Comparison of ENCODE assay signal across 8 mouse cellular contexts in the genomic region with DNA sequence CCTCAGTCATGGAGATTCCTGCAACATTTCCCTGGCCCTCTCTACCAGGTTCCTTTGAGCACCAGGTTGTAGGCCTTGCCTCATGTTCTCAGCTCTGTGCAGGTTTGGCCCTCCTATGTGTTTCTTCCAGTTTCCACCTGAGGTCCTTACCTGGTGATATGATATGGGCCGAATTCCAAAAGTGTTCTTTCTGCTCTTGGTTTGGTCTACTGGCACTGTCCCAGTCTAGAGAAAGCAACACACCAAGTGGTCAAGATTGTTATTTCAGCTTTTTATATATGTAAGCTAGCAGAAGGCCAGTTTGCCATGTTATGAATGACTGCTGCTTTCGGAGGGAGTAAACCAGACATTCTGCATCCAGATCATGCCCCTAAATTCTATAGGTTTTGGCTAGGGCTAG. TPM values are rescaled to one million over a fixed set of nuclear protein-coding genes. Genes with fewer than 3 reads are reported as not detected.
DNase-seq lines count a peak whose midpoint lies in the region; ATAC-seq lines count a peak whose summit lies in the region.

No protein-coding gene starts in this region.

- H3K4me1 ChIP-seq in heart, embryonic 15.5 days (replicated peaks) = peaks cover 29% of the 10 kb centered on the region
- H3K4me1 ChIP-seq in brown adipose tissue, adult 24 weeks (ENCODE audit: control insufficient read depth, insufficient read depth, insufficient read length, low read length) = no peaks in the 10 kb centered on the region
- H3K4me1 ChIP-seq in hindbrain, embryonic 15.5 days (replicated peaks) = peaks cover 33% of the 10 kb centered on the region
- H3K4me1 ChIP-seq in midbrain, embryonic 15.5 days = peaks cover 29% of the 10 kb centered on the region

- H3K9ac ChIP-seq in heart, embryonic 15.5 days = no peak overlapping the region
- no peak overlapping the region for H3K9ac ChIP-seq in hindbrain, embryonic 15.5 days
- no peak overlapping the region for H3K9ac ChIP-seq in midbrain, embryonic 15.5 days

- DNase-seq in heart, adult 8-10 months (ENCODE audit: low spot score) = no peak
- DNase-seq in right cerebral cortex, postnatal 36 days (ENCODE audit: low spot score in 2 of 2) = no peak
- DNase-seq in embryo, embryonic 11 days = no peak
- no peak for DNase-seq in kidney, adult 8-10 months

- no peaks in the 10 kb centered on the region for H3K9me3 ChIP-seq in heart, embryonic 15.5 days (replicated peaks)
- H3K9me3 ChIP-seq in hindbrain, embryonic 15.5 days = no peaks in the 10 kb centered on the region
- H3K9me3 ChIP-seq in midbrain, embryonic 15.5 days = no peaks in the 10 kb centered on the region

- H3K4me3 ChIP-seq in heart, embryonic 15.5 days = peak overlapping the region; percentile 86
- peak overlapping the region; percentile 93 for H3K4me3 ChIP-seq in brown adipose tissue, adult 24 weeks (ENCODE audit: insufficient read depth, low read depth, low read length)
- H3K4me3 ChIP-seq in hindbrain, embryonic 15.5 days = peak overlapping the region; percentile 97
- peak overlapping the region; percentile 65 for H3K4me3 ChIP-seq in midbrain, embryonic 15.5 days

- H3K27ac ChIP-seq in heart, embryonic 15.5 days = peak overlapping the region; percentile 93; the same call in 1 of the 2 replicates
- H3K27ac ChIP-seq in brown adipose tissue, adult 24 weeks (replicated peaks; ENCODE audit: low read depth, low read length) = no peak overlapping the region
- H3K27ac ChIP-seq in hindbrain, embryonic 15.5 days (replicated peaks) = peak overlapping the region; percentile 91
- peak overlapping the region; percentile 95; the same call in 1 of the 2 replicates for H3K27ac ChIP-seq in midbrain, embryonic 15.5 days

- no peaks in the 10 kb centered on the region for H3K27me3 ChIP-seq in heart, embryonic 15.5 days
- no peaks in the 10 kb centered on the region for H3K27me3 ChIP-seq in hindbrain, embryonic 15.5 days
- no peaks in the 10 kb centered on the region; the same call in 1 of the 2 replicates for H3K27me3 ChIP-seq in midbrain, embryonic 15.5 days (replicated peaks)

- 76% methylated on average over 2 of the region's 2 CpGs for WGBS in heart, embryonic 15.5 days
- 80% methylated on average over 2 of the region's 2 CpGs for WGBS in hindbrain, embryonic 15.5 days
- 78% methylated on average over 2 of the region's 2 CpGs for WGBS in midbrain, embryonic 15.5 days

- H3K36me3 ChIP-seq in heart, embryonic 15.5 days = no peaks in the 10 kb centered on the region
- H3K36me3 ChIP-seq in hindbrain, embryonic 15.5 days = no peaks in the 10 kb centered on the region
- H3K36me3 ChIP-seq in midbrain, embryonic 15.5 days (replicated peaks) = no peaks in the 10 kb centered on the region

- peak overlapping the region; percentile 85 for H3K4me2 ChIP-seq in heart, embryonic 15.5 days
- peak overlapping the region; percentile 80 for H3K4me2 ChIP-seq in hindbrain, embryonic 15.5 days
- H3K4me2 ChIP-seq in midbrain, embryonic 15.5 days = peak overlapping the region; percentile 64

- ATAC-seq in heart, embryonic 15.5 days (replicated peaks; ENCODE audit: insufficient number of reproducible peaks, insufficient read depth, low FRiP score, low read depth) = no peak
- peak; percentile 2; the same call in 1 of the 2 replicates for ATAC-seq in hindbrain, embryonic 15.5 days (ENCODE audit: low FRiP score, low read depth)
- no peak for ATAC-seq in midbrain, embryonic 15.5 days (replicated peaks)

RNA-seq across cellular contexts. Expression of gene Zfp704, which starts 0.5 kb away (rescaled TPM):
- polyA plus RNA-seq in heart, embryonic 15.5 days (2015; fragmentation: Nextera tagmentation; extraction: Ambion mirVana) = 5.6 and 7.1 TPM in 2 replicates
- total RNA-seq in heart, adult 8-10 months (2022) = 10 to 100 TPM; 15.6 to 18.2 (median 16.6) TPM
- 2.3 and 4.0 TPM in 2 replicates for polyA plus RNA-seq in brown adipose tissue, adult 24 weeks (2012; ENCODE audit: insufficient read depth, insufficient read length, missing spikeins)
- polyA plus RNA-seq in hindbrain, embryonic 15.5 days (2015; fragmentation: Nextera tagmentation; extraction: Ambion mirVana) = 11.4 and 12.9 TPM in 2 replicates
- polyA plus RNA-seq in midbrain, embryonic 15.5 days (2015; fragmentation: Nextera tagmentation; extraction: Ambion mirVana) = 13.7 and 13.8 TPM in 2 replicates
